Mouse (Mus musculus) embryo, embryonic 11.5 days (tissue): ENCODE data around the gene Gm5072.
"Not testable (repeated sequence)": the region's sequence is repeated elsewhere in the genome, so short reads cannot be mapped to it uniquely, and the experiment has no call there.

Experiments used
- DNase-seq: peaks from one replicate; pipeline ENCODE4 v3.0.0-alpha.2; 2012; ENCODE audit warnings: low read depth, low spot score

The Gm5072 gene

DNA sequence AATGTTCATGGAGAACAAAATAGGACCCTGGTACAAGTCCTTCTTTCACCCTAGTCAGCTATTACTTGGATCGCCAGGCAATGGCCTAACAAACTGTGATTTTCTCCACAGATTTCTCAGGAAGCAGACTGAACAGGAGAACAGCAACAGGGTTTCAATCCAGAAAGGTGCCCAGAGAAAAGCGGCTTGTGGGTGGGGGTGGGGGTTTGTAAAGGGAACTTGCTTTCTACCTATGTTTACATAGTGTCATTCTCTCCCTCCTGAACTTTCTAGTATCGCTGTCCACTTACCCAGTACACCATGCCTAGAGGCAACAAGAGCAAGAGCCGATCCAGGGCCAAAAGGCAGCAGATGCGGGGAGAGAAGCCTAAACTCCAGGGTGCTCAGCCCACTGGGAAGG, at the start of gene Gm5072:
Gene Gm5072 (plus strand): TSS at position 301 of the 400 bp plus-strand sequence.
- not testable (repeated sequence) for DNase-seq
